Mouse (Mus musculus): ENCODE measurements at regions not wholly inside any gene's neighbourhood (a gene's known extent, or its start where the extent isn't known, plus 50 kb on each side); places are given as distances from the start of the nearest gene placed in this dataset.

GRCm38 (mm10) chr8:44155705-44156321 lies 446.0 kb upstream of the Adam34 start:
- no peak overlapping the region for H3K9ac ChIP-seq
- H3K27me3 ChIP-seq (ENCODE audit: insufficient read depth, low read length) = no peaks in the 10 kb centered on the region
- no peak overlapping the region for H3K4me2 ChIP-seq (ENCODE audit: low read depth)
- no peaks in the 10 kb centered on the region for H3K9me3 ChIP-seq (ENCODE audit: low read length)
- no peak for TF ChIP-seq CTCF (IDR thresholded peaks at IDR 0.05; ENCODE audit: low read depth)
- no peak overlapping the region for H3K4me3 ChIP-seq (ENCODE audit: low read depth, low read length)
- WGBS = 59% methylated on average over 8 of the region's 8 CpGs
- ATAC-seq = no peak
- H3K4me1 ChIP-seq (ENCODE audit: insufficient read depth) = no peaks in the 10 kb centered on the region
- no peaks in the 10 kb centered on the region for H3K36me3 ChIP-seq (ENCODE audit: insufficient read depth)
- no peak for DNase-seq
- H3K27ac ChIP-seq (ENCODE audit: low read depth, low read length) = no peak overlapping the region

- H3K27ac ChIP-seq (ENCODE audit: low read depth, low read length) = no peak overlapping the region
- H3K9ac ChIP-seq = no peak overlapping the region
- TF ChIP-seq CTCF (IDR thresholded peaks at IDR 0.05; ENCODE audit: low read depth) = no peak
- no peak for ATAC-seq
- H3K4me1 ChIP-seq (ENCODE audit: insufficient read depth) = no peaks in the 10 kb centered on the region
- no peaks in the 10 kb centered on the region for H3K9me3 ChIP-seq (ENCODE audit: low read length)
- H3K36me3 ChIP-seq (ENCODE audit: insufficient read depth) = no peaks in the 10 kb centered on the region
- H3K27me3 ChIP-seq (ENCODE audit: insufficient read depth, low read length) = no peaks in the 10 kb centered on the region
- no peak for DNase-seq
- no peak overlapping the region for H3K4me3 ChIP-seq (ENCODE audit: low read depth, low read length)
- WGBS = 41% methylated on average over 6 of the region's 6 CpGs
- no peak overlapping the region for H3K4me2 ChIP-seq (ENCODE audit: low read depth)
Measured at GRCm38 (mm10) chr8:44165115-44165514, 455.3 kb upstream of the Adam34 start.

- peak; percentile 11 for DNase-seq
- Histone ChIP-seq H3K36me3 (ENCODE audit: insufficient read depth) (no peaks in the 10 kb centered on the region), H3K4me2 (ENCODE audit: low read depth) (no peak overlapping the region), H3K4me1 (ENCODE audit: insufficient read depth) (no peaks in the 10 kb centered on the region), H3K9me3 (ENCODE audit: low read length) (no peaks in the 10 kb centered on the region), H3K27ac (ENCODE audit: low read depth, low read length) (no peak overlapping the region), H3K4me3 (ENCODE audit: low read depth, low read length) (no peak overlapping the region), H3K27me3 (ENCODE audit: insufficient read depth, low read length) (no peaks in the 10 kb centered on the region), H3K9ac (no peak overlapping the region)
- 28% methylated on average over 4 of the region's 4 CpGs for WGBS
- no peak for TF ChIP-seq CTCF (IDR thresholded peaks at IDR 0.05; ENCODE audit: low read depth)
- peak; percentile 43 for ATAC-seq
Measured at GRCm38 (mm10) chr8:44177016-44177415, 467.2 kb upstream of the Adam34 start.

GRCm38 (mm10) chr8:44202228-44202627 lies 492.4 kb upstream of the Adam34 start:
- Histone ChIP-seq H3K27me3 (ENCODE audit: insufficient read depth, low read length) (no peaks in the 10 kb centered on the region), H3K27ac (ENCODE audit: low read depth, low read length) (no peak overlapping the region), H3K36me3 (ENCODE audit: insufficient read depth) (no peaks in the 10 kb centered on the region), H3K9me3 (ENCODE audit: low read length) (no peaks in the 10 kb centered on the region), H3K4me2 (ENCODE audit: low read depth) (no peak overlapping the region), H3K4me1 (ENCODE audit: insufficient read depth) (no peaks in the 10 kb centered on the region), H3K9ac (no peak overlapping the region), H3K4me3 (ENCODE audit: low read depth, low read length) (no peak overlapping the region)
- TF ChIP-seq CTCF (IDR thresholded peaks at IDR 0.05; ENCODE audit: low read depth) = no peak
- ATAC-seq (no peak), DNase-seq (no peak)
- 72% methylated on average over 2 of the region's 2 CpGs for WGBS

GRCm38 (mm10) chr8:44206391-44207170 lies 496.7 kb upstream of the Adam34 start:
- WGBS = 44% methylated on average over 11 of the region's 11 CpGs
- Histone ChIP-seq H3K27ac (ENCODE audit: low read depth, low read length) (no peak overlapping the region), H3K4me1 (ENCODE audit: insufficient read depth) (no peaks in the 10 kb centered on the region), H3K27me3 (ENCODE audit: insufficient read depth, low read length) (no peaks in the 10 kb centered on the region), H3K9ac (no peak overlapping the region), H3K9me3 (ENCODE audit: low read length) (no peaks in the 10 kb centered on the region), H3K4me2 (ENCODE audit: low read depth) (no peak overlapping the region), H3K4me3 (ENCODE audit: low read depth, low read length) (no peak overlapping the region), H3K36me3 (ENCODE audit: insufficient read depth) (no peaks in the 10 kb centered on the region)
- no peak for TF ChIP-seq CTCF (IDR thresholded peaks at IDR 0.05; ENCODE audit: low read depth)
- peak; percentile 37 for DNase-seq
- peak; percentile 78 for ATAC-seq

GRCm38 (mm10) chr8:44222346-44222745 lies 512.5 kb upstream of the Adam34 start:
- Histone ChIP-seq H3K4me1 (ENCODE audit: insufficient read depth) (no peaks in the 10 kb centered on the region), H3K9ac (no peak overlapping the region), H3K4me3 (ENCODE audit: low read depth, low read length) (no peak overlapping the region), H3K27me3 (ENCODE audit: insufficient read depth, low read length) (no peaks in the 10 kb centered on the region), H3K9me3 (ENCODE audit: low read length) (no peaks in the 10 kb centered on the region), H3K36me3 (ENCODE audit: insufficient read depth) (no peaks in the 10 kb centered on the region), H3K4me2 (ENCODE audit: low read depth) (no peak overlapping the region), H3K27ac (ENCODE audit: low read depth, low read length) (no peak overlapping the region)
- ATAC-seq = no peak
- WGBS = 88% methylated on average over 1 of the region's 1 CpGs
- DNase-seq = no peak
- TF ChIP-seq CTCF (IDR thresholded peaks at IDR 0.05; ENCODE audit: low read depth) = no peak

- H3K4me2 ChIP-seq (ENCODE audit: low read depth) = no peak overlapping the region
- H3K27ac ChIP-seq (ENCODE audit: low read depth, low read length) = no peak overlapping the region
- no peak overlapping the region for H3K4me3 ChIP-seq (ENCODE audit: low read depth, low read length)
- WGBS = 66% methylated on average over 3 of the region's 3 CpGs
- H3K4me1 ChIP-seq (ENCODE audit: insufficient read depth) = no peaks in the 10 kb centered on the region
- no peaks in the 10 kb centered on the region for H3K36me3 ChIP-seq (ENCODE audit: insufficient read depth)
- H3K9me3 ChIP-seq (ENCODE audit: low read length) = no peaks in the 10 kb centered on the region
- H3K9ac ChIP-seq = no peak overlapping the region
- ATAC-seq (no peak), DNase-seq (no peak)
- no peak for TF ChIP-seq CTCF (IDR thresholded peaks at IDR 0.05; ENCODE audit: low read depth)
- H3K27me3 ChIP-seq (ENCODE audit: insufficient read depth, low read length) = no peaks in the 10 kb centered on the region
Measured at GRCm38 (mm10) chr8:44252393-44252792, 542.5 kb upstream of the Adam34 start.

Measured in forebrain, postnatal 0 days (tissue).